Mouse (Mus musculus) stomach, postnatal 0 days (tissue): ENCODE measurements at regions not wholly inside any gene's neighbourhood (a gene's known extent, or its start where the extent isn't known, plus 50 kb on each side); places are given as distances from the start of the nearest gene placed in this dataset.

Source experiments
- ATAC-seq: fragments of 200-750 bp; cut with Nextera tagmentation; 2 replicates; pipeline ENCODE4 v1.8.0; 2017; ENCODE audit not compliant: low FRiP score, low TSS enrichment
- DNase-seq: peaks from one replicate; pipeline ENCODE4 v3.0.0-alpha.2; 2016; ENCODE audit warnings: low spot score
- H3K27ac ChIP-seq: fragments of 300-500 bp; sonication (generic); replicated peaks from 2 replicates; pipeline ENCODE4 v1.5.1; 2014; ENCODE audit warnings: mild to moderate bottlenecking, control low read depth
- H3K27me3 ChIP-seq: fragments of 300-500 bp; sonication (generic); 2 replicates; pipeline ENCODE4 v1.6.1; 2014; ENCODE audit warnings: low read length; ENCODE audit not compliant: control insufficient read depth, insufficient read depth
- H3K36me3 ChIP-seq: fragments of 300-500 bp; sonication (generic); 2 replicates; pipeline ENCODE4 v1.6.1; 2014; ENCODE audit warnings: low read length, mixed read lengths; ENCODE audit not compliant: control insufficient read depth, insufficient read depth
- H3K4me1 ChIP-seq: fragments of 300-500 bp; sonication (generic); replicated peaks from 2 replicates; pipeline ENCODE4 v1.6.1; 2014; ENCODE audit warnings: antibody characterized with exemption; ENCODE audit not compliant: control insufficient read depth, insufficient read depth
- H3K4me2 ChIP-seq: fragments of 300-500 bp; sonication (generic); replicated peaks from 2 replicates; pipeline ENCODE4 v1.6.1; 2014; ENCODE audit warnings: low read depth, mild to moderate bottlenecking, control low read depth, moderate library complexity
- H3K4me3 ChIP-seq: fragments of 300-500 bp; sonication (generic); 2 replicates; pipeline ENCODE4 v1.5.1; 2014; ENCODE audit warnings: low read depth, low read length, control low read depth
- H3K9ac ChIP-seq: fragments of 300-500 bp; sonication (generic); 2 replicates; pipeline ENCODE4 v1.6.1; 2014; ENCODE audit warnings: mild to moderate bottlenecking, low read length, control low read depth, mixed read lengths
- H3K9me3 ChIP-seq: fragments of 300-500 bp; sonication (generic); 2 replicates; pipeline ENCODE4 v1.6.1; 2016; ENCODE audit warnings: low read length; ENCODE audit not compliant: control insufficient read depth
- CTCF ChIP-seq: IDR thresholded peaks from 2 replicates; pipeline ENCODE4 v1.5.1; 2016; ENCODE audit warnings: antibody characterized with exemption, low read depth, mild to moderate bottlenecking, moderate library complexity
- EP300 ChIP-seq: optimal IDR thresholded peaks from 2 replicates; pipeline ENCODE3; 2016; ENCODE audit warnings: antibody characterized with exemption
- WGBS: fragments of 180-500 bp; shearing (Covaris S2); extraction: QIAGEN DNeasy Blood & Tissue Kit; methylation state at CpG from one replicate; pipeline ENCODE4 v1.1.7; 2014; 5-methylcytosine and 5-hydroxymethylcytosine counted together

GRCm38 (mm10) chr16:9439300-9439856, 556.0 kb downstream of the Grin2a start:
- Histone ChIP-seq H3K4me2 (no peak overlapping the region), H3K4me1 (no peaks in the 10 kb centered on the region), H3K27me3 (no peaks in the 10 kb centered on the region), H3K9ac (no peak overlapping the region), H3K36me3 (no peaks in the 10 kb centered on the region), H3K9me3 (no peaks in the 10 kb centered on the region), H3K27ac (no peak overlapping the region), H3K4me3 (no peak overlapping the region)
- 34% methylated on average over 2 of the region's 2 CpGs for WGBS
- no peak for ATAC-seq
- no peak for DNase-seq
- TF ChIP-seq EP300 (no peak), CTCF (no peak)

- no peak overlapping the region for H3K27ac ChIP-seq
- ATAC-seq (no peak), DNase-seq (no peak)
- H3K4me2 ChIP-seq = no peak overlapping the region
- WGBS = 79% methylated on average over 1 of the region's 1 CpGs
- TF ChIP-seq CTCF (no peak), EP300 (no peak)
- no peaks in the 10 kb centered on the region for H3K27me3 ChIP-seq
- no peaks in the 10 kb centered on the region for H3K36me3 ChIP-seq
- no peaks in the 10 kb centered on the region for H3K4me1 ChIP-seq
- no peak overlapping the region for H3K4me3 ChIP-seq
- no peaks in the 10 kb centered on the region for H3K9me3 ChIP-seq
- H3K9ac ChIP-seq = no peak overlapping the region
Observed at GRCm38 (mm10) chr16:9439891-9440290, 555.5 kb downstream of the Grin2a start.

- 82% methylated on average over 4 of the region's 4 CpGs for WGBS
- Histone ChIP-seq H3K36me3 (no peaks in the 10 kb centered on the region), H3K4me2 (no peak overlapping the region), H3K4me1 (no peaks in the 10 kb centered on the region), H3K9me3 (no peaks in the 10 kb centered on the region), H3K9ac (no peak overlapping the region), H3K4me3 (no peak overlapping the region), H3K27me3 (no peaks in the 10 kb centered on the region), H3K27ac (no peak overlapping the region)
- TF ChIP-seq CTCF = no peak
- TF ChIP-seq EP300 = no peak
- ATAC-seq (no peak), DNase-seq (no peak)
Observed at GRCm38 (mm10) chr16:9452058-9452457, 543.3 kb downstream of the Grin2a start.

- Histone ChIP-seq H3K9me3 (no peaks in the 10 kb centered on the region), H3K4me2 (no peak overlapping the region), H3K27me3 (no peaks in the 10 kb centered on the region), H3K4me3 (no peak overlapping the region), H3K9ac (no peak overlapping the region), H3K4me1 (no peaks in the 10 kb centered on the region), H3K27ac (no peak overlapping the region), H3K36me3 (no peaks in the 10 kb centered on the region)
- 58% methylated on average over 6 of the region's 6 CpGs for WGBS
- no peak for ATAC-seq
- TF ChIP-seq EP300 (no peak), CTCF (no peak)
- no peak for DNase-seq
Observed at GRCm38 (mm10) chr16:9457574-9457973, 537.8 kb downstream of the Grin2a start.

- TF ChIP-seq EP300 (no peak), CTCF (no peak)
- Histone ChIP-seq H3K27me3 (no peaks in the 10 kb centered on the region), H3K4me3 (no peak overlapping the region), H3K9ac (no peak overlapping the region), H3K9me3 (no peaks in the 10 kb centered on the region), H3K27ac (no peak overlapping the region), H3K4me1 (no peaks in the 10 kb centered on the region), H3K4me2 (no peak overlapping the region), H3K36me3 (no peaks in the 10 kb centered on the region)
- DNase-seq (no peak), ATAC-seq (no peak)
- WGBS = 79% methylated on average over 3 of the region's 3 CpGs
Observed at GRCm38 (mm10) chr16:9462497-9462896, 532.9 kb downstream of the Grin2a start.

GRCm38 (mm10) chr16:9469394-9469793, 526.0 kb downstream of the Grin2a start:
- DNase-seq (no peak), ATAC-seq (no peak)
- TF ChIP-seq EP300 (no peak), CTCF (peak; percentile 37)
- H3K9ac ChIP-seq = no peak overlapping the region
- H3K4me3 ChIP-seq = no peak overlapping the region
- no peaks in the 10 kb centered on the region for H3K36me3 ChIP-seq
- H3K4me1 ChIP-seq = no peaks in the 10 kb centered on the region
- 59% methylated on average over 4 of the region's 4 CpGs for WGBS
- no peak overlapping the region for H3K4me2 ChIP-seq
- H3K9me3 ChIP-seq = no peaks in the 10 kb centered on the region
- H3K27ac ChIP-seq = no peak overlapping the region
- no peaks in the 10 kb centered on the region for H3K27me3 ChIP-seq
